Mouse (Mus musculus) kidney, adult 8-10 months (tissue): ENCODE results near the gene Ifnar1.

ENCODE experiments used
- DNase-seq, 2 experiments: peaks; one replicate each; pipeline ENCODE4 v3.0.0; 2022

Ifnar1 gene

DNA sequence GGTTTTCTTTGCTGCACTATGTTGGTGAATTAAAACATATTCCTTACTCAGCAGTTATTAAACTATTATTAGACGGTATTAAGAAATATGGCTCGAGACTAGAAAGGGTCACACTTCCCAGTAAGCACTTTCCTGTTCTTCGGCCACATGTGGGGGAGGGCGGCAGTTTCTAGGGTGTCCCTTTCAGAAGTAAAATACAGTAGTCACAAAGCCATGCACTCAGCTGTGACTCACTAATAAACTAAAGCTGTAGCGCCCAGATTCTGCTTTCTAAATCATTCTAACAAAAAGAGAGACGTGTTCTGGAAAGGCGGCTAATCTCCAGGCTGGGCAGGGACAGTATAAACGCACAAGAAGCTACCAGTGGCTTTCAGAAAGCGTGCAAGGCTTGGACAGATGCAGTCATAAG, 23.3 kb upstream of the Ifnar1 start:
- DNase-seq, result no peak

DNA sequence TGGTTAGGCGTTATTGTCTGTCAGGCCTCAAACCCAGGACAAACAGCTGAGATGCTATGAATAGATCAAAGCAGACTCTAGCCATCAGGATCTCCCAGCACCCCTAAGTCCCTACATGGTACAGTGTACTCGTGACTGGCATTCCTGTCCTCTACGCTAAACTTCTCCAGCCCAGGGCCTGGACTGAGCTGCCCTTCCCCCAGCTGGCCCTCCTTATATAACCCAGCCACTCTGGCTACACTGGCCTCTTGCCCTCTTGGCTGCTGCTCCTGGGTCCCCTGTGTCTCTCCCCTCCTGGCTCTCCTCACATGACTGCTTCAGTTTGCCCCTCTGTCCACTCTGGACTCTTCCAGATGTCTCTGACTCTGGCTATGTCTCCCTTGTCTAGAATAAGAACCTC, 22.4 kb upstream of the Ifnar1 start:
- peak; percentile 76 to 86 for DNase-seq

DNA sequence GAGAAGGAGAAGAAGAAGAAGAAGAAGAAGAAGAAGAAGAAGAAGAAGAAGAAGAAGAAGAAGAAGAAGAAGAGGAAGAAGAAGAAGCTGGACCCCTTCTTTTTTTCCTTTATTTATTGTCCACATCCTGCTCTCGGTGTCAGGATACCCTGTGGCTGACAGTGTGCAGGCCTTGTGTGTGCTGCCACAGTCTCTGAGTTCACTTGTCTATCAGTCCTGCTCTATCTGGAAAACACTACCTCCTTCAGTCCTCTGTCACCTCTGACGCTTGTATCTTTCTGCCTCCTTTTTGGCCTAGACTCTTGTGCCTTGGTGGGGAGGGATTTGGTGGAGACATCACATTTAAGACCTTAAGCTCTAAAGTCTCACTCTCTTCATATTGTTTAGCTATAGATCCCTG, 21.6 kb upstream of the Ifnar1 start:
- DNase-seq, result no peak

DNA sequence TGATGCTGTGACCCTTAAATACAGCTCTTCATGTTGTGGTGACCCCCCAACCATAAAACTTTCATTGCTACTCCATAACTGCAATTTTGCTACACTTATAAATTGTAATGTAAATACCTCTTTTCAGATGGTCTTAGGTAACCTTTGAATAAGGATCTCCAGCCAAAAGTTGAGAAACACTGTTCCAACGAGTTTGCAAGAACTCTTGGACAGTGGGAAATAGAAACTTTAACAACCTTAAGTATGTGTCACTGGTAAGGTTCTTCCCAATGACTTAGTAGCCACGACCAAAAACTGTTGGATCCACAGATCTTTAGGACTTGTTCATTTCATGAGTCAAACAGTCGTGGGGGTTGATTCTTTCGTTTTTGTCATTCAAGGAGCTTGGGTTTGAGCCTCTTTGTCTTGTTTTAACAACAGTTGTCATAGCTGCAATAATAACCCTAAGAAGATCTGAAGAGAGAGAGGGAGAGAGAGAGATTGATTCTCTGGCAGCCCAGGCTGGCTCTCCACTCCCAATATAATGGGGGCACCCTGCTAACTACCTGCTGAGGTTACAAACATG, 21.1 kb upstream of the Ifnar1 start:
- no peak for DNase-seq

DNA sequence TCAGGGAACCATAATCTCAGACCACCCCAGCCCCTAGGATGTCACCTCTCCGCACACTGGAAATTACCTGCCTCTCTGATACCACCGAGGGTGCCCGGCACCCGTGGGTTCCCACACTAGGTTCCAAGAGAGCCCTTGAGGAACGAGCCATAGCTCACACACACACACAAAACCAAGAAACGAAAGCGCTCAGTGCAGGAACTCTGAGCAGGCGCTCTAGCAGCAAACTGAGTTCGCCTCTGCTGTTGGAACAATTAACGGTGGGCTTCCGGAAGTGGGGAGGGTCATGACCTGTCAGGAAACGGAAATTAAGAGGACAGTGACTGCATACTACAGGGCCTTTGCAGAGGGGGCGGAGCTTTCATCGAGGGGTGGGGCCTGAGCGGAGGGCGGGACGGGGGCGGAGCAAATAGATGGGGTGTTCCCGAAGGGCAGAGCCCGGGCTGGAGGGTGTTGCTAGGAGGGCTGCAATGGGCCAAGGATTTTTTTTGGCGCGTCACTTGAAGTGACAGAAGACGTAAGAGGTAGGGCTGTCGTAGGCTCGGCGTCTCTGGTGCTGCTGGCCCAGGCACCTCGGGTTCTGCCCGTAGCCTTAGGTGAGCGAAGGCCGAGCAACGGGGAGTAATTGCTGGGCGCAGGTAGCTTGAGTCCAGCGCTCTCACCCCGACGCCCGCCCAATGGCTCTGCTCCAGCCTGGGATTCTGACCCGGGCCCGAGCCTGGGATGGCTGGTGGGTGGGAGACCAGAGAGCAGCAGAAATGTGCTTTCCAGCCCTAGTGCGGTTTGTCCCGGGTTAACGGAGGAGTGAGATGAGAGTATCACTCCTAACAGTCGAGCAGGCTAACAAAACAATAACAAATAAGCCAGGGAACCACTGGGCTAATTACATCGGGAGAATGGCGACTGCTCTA, 20.2 kb upstream of the Ifnar1 start:
- peak; percentile 76 to 81 for DNase-seq

DNA sequence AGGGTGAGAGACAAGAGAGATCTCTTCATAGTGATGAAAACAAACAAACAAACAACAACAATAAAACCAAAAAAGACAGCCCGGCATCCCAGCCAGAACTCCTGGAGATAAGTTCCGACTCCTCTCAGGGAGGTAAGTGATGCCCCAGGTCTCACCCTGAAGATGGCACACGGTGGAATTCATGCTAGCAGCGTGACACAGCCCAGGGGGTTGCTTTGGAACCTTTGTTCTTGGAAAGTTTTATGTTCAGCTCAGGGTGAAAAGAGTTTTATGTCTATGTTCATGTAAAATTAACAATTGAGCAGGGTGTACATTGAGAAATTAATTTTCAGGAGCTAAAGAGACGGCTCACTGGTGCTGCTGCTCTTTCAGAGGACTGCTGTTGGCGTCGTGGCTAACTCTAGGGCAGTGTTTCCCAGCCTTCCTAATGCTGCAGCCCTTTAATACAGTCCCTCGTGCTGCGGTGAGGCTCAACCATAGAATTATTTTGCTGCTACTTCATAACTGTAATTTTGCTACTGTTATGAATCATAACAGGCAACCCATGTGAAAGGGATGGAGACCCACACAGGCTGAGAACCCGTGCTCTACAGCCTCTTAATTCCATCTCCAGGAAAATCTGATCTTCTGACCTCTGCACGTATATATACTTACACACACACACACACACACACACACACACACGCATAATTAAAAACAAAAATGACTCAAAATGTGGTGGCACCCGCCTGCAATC, 19.4 kb upstream of the Ifnar1 start:
- DNase-seq, result no peak

DNA sequence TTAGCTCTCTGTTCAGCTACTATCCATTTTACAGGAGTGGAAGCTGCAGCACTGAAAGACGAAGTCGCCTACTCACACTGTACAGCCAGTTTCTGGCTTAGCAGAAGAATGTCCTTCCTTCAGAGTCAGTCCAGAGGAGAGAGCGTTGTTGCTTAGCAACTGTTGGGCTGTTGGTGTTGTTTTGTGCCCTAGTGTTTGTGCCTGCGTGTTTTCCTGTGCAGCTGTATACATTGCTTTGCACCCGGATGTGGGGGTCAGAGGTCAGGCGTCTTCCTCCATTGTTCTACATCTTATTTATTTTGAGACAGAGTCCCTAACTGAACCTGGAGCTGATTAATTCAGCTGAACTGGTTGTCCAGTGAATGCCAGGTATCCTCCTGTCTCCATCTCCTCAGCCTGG, 18.5 kb upstream of the Ifnar1 start:
- DNase-seq, result no peak

DNA sequence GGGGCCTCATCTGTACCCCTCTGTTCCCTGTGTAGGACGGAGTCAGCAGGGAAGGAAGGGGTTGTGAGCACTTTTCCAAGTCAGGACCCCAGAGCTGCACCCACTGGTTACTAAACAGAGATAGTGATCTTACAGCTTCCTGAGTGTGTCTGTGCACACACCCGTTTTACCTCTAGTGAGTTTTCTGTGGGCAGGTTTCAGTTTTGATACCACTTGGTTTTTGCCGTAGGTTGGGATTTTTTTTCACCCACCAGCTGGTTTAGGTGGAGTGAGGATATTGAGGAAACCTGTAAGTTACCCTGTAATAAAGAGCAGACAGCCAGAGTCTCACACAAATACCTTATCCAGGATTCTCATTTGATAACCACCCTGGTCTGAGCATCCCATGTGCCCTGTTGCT, 14.6 kb upstream of the Ifnar1 start:
- DNase-seq, result no peak

DNA sequence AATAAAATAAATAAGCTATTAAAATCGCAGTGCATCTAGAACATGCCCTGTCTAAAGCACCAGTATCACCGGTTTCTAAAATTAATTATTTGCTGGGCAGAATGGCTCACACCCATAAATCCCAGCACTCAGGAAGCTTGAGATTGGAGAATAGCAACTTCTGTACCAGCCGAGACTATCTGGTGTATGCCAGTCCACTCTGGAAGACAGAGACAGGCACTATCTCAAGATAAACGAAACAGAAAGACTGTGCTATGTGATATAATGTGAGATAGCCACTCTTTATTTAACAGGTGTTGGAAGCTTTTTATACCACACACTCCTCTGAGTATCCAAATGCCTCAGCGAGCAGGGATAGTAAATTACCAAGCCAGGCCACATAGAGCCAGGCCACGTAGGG, 13.6 kb upstream of the Ifnar1 start:
- DNase-seq, result no peak

DNA sequence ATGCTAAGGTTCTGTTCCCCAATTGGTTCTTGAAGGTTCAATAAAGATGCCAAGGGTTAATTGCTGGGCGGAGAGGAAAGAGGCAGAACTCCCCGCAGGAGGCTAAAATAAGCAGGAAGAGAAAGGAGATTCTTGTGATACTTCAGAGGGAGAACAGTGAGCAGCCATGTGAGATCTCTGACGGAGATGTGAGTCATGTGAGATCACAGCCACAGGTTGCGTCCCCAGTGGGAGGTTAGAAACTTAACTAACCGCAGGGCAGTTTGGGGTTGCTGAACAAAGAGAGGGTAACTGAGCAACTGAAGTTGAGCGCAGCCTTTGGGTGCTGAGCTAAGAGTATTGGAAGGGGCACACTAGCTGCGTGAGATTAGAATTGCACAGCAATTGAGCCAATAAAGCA, 9.3 kb upstream of the Ifnar1 start:
- no peak for DNase-seq

DNA sequence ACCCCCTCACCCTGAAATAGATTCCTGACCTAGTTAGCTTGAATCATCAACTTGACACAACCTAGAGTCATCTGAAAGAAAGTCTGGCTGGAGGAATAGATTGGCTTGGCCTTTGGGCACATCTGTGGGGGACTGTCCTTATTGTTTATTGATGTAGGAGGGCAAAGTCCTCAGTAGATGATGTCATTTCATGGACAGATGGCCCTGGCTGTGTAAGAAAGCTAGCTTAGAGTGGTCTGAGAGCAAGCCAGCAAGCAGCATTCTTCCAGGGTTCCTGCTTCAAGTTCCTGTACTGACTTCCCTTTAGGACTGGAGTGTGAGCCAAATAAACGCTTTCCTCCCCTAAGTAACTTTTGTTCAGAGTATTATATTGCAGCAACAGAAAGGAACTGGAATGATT, 7.0 kb upstream of the Ifnar1 start:
- DNase-seq, result no peak

DNA sequence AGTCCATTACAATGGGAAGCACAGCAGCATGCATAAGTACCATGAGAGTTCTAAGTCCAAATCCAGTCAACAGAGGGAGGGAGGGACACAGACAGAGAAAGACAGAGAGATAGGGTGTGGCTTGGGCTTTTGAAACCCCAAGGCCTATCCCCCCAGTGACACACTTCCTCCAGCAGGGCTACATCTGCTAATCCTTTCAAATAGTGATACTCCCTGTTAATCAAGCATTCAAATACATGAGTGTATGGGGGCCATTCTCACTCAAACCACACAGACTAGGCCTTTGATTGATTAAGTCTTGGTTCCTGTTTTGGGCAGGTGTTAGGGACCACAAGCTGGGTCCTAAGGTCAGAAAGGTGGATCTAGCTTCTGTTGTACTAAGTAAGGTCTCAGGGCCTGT, 4.5 kb upstream of the Ifnar1 start:
- no peak for DNase-seq

DNA sequence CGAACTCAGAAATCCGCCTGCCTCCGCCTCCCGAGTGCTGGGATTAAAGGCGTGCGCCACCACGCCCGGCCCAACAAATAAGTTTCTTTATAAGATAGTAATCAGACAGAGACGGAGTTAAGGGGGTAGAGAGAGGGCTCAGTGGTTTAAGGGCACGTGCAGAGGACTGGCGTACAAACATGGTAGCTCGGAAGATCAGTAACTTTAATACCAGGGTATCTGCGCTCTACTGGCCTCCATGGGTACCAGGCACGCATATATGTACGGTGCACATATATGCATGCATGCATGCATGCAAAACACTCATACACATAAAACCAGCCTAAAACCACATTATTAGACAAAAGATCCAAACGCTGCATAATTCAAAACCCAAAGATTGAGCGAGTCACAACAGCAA, 651 bp upstream of the Ifnar1 start:
- no peak for DNase-seq

DNA sequence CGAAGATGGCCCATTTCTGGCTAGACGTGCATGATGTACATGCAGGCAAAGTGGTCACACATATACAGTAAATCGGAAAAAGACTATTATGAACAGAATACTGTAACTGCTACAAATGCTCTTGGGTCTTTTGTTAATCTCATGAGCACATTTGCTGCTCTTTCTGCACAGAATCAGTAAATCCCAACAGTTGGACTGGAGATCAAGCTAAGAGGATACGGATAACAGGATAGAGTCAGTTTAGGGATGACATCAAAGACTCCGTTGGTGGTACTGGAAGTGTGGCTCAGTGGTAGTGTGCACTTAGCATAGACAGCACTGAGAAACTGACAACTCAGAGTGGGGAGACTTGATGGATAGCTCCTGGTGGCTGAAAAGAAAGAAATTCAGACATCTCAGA, 803 bp downstream of the Ifnar1 start:
- DNase-seq, result no peak

DNA sequence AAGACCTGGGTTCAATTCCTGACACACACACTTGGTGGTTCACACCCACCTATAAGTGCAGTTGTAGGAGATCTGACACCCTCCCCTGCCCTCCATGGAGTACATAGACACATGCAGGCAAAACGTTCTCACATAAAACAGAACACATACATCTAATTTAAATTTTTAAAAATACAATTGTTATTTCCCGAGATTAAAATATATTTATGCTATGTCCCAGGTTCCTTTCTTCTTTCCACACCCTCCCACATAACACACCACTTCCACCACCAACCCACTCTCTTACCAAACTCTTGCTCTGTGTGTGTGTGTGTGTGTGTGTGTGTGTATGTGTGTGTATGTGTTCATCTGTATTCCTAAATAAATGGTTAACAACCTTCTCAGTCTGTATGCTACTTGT, 3.0 kb downstream of the Ifnar1 start:
- DNase-seq, result no peak

DNA sequence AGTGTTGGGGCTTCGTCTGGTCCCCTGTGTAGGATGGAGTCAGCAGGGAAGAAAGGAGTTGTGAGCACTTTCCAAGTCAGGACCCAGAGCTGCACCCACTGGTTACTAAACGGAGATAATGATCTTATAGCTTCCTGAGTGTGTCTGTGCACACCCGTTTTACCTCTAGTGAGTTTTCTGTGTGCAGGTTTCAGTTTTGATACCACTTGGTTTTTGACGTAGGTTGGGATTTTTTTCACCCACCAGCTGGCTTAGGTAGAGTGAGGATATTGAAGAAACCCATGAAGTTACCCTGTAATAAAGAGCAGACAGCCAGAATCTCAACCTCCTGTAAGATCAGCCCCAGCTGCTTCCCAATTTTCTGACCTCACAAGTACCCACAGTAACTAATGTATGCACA, 5.9 kb downstream of the Ifnar1 start:
- no peak for DNase-seq

DNA sequence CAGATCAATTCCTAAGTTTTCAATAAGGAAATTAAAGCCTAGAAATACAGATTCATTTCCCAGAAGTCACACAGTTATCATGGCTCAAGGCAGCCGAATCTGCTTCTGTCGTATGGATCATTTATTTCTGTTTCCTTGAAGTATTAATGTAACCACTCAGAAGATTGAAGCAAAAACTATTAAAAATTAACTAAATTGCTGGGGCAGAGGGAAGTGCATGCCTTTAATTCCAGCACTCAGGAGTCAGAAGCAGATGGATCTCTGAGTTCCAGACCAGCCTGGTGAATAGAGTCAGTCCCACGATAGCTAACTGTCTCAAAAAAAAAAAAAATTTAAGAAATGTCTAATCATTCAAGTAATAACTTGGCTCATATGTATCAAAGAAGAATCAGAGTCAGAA, 6.4 kb downstream of the Ifnar1 start:
- DNase-seq, result no peak

DNA sequence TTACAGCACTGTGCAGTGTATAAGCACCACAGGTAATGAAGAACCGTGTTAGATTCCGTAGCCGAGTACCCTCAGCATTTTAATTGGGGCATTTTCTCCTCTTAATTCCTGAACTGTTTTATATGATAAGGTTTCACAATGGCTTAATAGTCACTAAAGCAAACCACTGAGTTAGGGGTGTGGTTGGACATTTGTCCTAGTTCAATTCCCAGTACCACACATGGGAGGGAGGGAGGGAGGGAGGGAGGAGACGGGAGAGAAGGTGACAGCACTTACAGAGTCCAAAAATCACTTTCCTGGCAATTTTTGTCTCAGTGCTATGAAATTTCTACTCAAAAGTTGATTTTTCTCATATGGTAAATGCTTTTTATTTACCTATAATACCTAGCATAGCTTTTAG, 10.5 kb downstream of the Ifnar1 start:
- no peak for DNase-seq

DNA sequence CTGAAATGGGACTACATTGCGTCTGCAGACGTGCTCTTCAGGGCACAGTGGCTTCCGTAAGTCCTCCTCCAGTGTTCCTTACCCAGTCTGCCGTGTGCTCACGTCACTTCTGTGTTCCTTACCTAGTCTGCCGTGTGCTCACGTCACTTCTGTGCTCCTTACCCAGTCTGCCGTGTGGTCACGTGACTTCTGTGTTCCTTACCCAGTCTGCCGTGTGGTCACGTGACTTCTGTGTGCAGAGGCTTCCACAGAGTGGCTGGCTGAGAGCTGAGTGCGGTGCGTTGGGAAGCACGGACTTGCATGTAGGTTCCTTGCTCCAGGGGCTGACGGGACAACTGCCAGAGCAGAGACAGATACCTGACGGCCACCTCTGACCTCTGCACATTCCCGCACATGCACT, 11.2 kb downstream of the Ifnar1 start:
- no peak for DNase-seq

DNA sequence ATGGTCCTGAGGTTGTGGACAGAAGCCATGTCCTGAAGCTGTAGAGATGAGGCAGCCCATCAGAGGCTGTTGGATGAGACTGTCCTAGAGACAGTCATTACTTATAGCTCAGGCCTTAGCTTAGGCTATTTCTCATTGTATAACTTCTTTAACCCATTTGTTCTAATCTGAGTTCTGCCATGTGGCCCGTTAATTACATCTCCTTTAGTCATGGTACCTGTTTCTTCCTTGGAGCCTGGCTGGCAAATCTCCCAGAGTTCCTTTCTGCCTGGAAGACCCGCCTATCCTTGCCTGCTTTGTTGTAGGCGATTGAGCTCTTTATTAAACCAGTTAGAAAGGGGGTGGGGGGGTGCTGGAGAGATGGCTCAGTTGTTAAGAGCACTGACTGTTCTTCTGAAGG, 11.7 kb downstream of the Ifnar1 start:
- DNase-seq, result no peak

DNA sequence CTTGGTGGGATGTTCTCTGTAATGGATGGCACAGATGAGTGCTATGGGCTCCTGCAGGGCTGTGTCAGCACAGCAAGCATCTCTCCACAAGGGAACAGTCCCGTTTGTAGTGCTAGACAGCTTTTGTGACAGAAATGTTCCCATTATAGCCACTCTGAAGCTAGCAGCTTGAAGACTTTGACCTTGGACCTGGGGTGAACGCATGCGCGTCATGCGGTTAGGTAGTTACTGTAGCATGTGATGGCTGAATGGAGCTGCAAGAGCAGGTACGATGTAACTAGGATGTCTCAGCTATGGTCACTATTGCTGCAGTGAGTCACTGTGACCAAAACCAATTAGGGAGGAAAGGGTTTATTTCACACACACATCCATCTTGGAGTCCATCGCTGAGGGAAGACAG, 13.0 kb downstream of the Ifnar1 start:
- DNase-seq, result peak; percentile 46 to 63

DNA sequence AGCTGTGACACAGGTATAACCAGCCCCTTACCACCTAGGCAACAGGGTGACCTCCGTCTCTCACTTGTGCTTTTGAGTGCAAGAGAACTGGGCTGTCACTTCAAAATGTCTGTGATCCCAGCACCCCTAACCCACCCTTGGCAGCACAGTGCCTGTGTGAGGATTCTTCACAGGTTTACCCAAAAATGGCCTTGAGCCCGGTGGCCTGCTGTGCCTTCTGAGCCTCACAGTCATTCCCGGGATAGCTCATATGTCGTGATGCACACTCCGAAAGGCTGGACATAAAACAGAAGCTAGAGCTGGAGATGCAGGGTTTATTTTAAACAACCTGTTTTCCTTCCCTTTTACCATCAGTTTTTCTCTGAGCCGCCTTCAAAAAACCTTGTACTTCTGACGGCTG, 19.7 kb downstream of the Ifnar1 start:
- DNase-seq, result no peak

DNA sequence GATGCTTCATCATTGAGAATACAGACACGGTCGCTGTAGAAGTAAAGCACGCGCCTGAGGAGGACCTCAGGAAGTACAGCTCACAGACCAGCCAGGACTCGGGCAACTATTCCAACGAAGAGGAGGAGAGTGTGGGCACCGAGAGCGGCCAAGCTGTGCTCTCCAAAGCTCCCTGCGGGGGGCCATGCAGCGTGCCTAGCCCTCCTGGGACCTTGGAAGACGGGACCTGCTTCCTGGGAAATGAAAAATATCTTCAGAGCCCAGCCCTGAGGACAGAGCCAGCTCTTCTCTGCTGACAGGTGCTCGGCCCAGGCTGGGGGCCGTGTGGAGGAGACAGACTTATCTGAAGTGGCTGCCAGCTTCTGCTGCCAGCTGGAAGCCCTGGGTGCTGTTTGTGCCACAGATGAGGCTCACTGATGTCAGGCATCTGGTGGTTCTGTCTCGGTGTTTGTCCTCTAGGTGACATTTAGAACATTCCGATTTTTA, 20.1 kb downstream of the Ifnar1 start:
- DNase-seq, result no peak

DNA sequence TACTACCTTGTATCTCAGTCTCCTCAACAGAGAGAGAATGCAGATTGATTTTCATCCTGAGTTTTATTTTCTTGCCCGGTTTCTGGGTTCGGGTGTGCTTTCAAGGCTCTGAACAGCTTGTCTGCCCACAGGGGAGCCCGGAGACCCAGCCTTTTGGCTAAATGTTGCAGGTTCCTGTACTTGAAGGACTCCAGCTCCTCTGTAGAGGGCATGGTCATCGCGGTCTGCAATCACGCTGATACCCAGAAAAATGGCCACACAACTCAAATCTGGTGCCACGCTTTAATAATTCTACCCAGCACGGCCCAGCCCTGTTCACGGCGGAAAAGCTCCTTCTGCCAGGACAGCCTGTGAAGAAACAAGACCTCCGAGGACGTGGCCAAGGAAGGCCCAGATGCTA, 21.4 kb downstream of the Ifnar1 start:
- DNase-seq, result no peak
